Mouse (Mus musculus): ENCODE results near the gene Tecta. TPM values are rescaled to one million over a fixed set of nuclear protein-coding genes. Genes with fewer than 3 reads are reported as not detected.

Gene Tecta
- 0.29 and 0.45 TPM in 2 replicates for polyA plus RNA-seq (2014; fragmentation: Nextera tagmentation; extraction: Ambion mirVana)

DNA sequence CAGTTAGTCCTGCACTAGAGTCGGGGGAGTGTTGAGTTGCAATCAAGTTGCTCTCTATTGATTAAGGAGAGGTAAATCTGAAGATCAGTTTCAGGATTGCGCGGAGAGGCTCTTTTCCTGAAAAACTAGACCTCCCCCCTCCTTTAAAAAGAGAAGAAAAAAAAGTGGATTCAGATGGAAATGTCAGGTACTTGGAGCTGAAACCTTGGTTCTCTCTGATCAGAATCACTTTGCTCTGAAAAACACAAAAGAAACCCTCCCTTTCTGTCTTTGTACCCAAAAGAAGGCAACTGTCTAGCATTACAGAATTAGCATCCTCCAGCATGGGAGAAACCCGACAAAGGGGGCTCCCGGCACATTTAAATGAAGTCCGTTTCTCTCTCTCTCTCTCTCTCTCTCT is at the start of gene Tecta:
Gene Tecta (minus strand): TSS at position 101 of the 400 bp plus-strand sequence.
- peak; percentile 86 for DNase-seq (ENCODE audit: low spot score, missing footprints)
- Histone ChIP-seq H3K36me3 (ENCODE audit: control insufficient read depth, insufficient read depth, low read length) (no peaks in the 10 kb centered on the region), H3K4me1 (ENCODE audit: control insufficient read depth, insufficient read depth, low read length) (no peaks in the 10 kb centered on the region), H3K9ac (ENCODE audit: low read length) (no peak within 1 kb of the TSS), H3K4me2 (no peak within 1 kb of the TSS), H3K27me3 (ENCODE audit: control insufficient read depth, insufficient read depth, low read length) (no peaks in the 10 kb centered on the region; the same call in 1 of the 2 replicates), H3K4me3 (ENCODE audit: low read depth, low read length) (no peak within 1 kb of the TSS), H3K27ac (ENCODE audit: low read depth, low read length) (no peak within 1 kb of the TSS), H3K9me3 (ENCODE audit: control insufficient read depth, low read length) (no peaks in the 10 kb centered on the region)
- ATAC-seq (ENCODE audit: low FRiP score): no peak
- WGBS: 44% methylated on average over 6 of the region's 6 CpGs

DNA sequence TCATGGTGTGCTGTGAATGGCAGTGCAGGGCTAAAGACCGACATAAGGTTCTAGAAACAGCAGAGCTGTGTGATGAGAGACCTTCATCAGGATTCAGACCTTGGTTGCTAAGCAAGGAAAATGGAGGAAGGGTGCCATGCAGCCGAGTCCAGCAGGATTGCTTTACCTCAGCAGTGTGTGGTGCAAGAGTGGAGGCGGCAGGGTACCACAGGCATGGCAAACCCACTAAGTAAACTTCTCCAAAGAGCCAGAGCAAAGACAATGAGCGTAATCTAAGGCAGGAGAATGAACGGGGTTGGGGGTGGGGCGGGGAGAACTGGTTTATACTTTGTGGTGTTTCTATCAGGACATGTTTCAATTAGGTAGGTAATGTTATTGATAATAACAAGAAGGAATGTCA is 49.3 kb upstream of the Tecta start:
- Histone ChIP-seq H3K36me3 (ENCODE audit: control insufficient read depth, insufficient read depth, low read length) (no peaks in the 10 kb centered on the region), H3K4me2 (no peak overlapping the region), H3K4me1 (ENCODE audit: control insufficient read depth, insufficient read depth, low read length) (no peaks in the 10 kb centered on the region), H3K9ac (ENCODE audit: low read length) (no peak overlapping the region), H3K4me3 (ENCODE audit: low read depth, low read length) (no peak overlapping the region), H3K9me3 (ENCODE audit: control insufficient read depth, low read length) (no peaks in the 10 kb centered on the region), H3K27me3 (ENCODE audit: control insufficient read depth, insufficient read depth, low read length) (no peaks in the 10 kb centered on the region), H3K27ac (ENCODE audit: low read depth, low read length) (no peak overlapping the region)
- DNase-seq (ENCODE audit: low spot score, missing footprints): no peak
- 87% methylated on average over 6 of the region's 6 CpGs for WGBS
- no peak for ATAC-seq (ENCODE audit: low FRiP score)

DNA sequence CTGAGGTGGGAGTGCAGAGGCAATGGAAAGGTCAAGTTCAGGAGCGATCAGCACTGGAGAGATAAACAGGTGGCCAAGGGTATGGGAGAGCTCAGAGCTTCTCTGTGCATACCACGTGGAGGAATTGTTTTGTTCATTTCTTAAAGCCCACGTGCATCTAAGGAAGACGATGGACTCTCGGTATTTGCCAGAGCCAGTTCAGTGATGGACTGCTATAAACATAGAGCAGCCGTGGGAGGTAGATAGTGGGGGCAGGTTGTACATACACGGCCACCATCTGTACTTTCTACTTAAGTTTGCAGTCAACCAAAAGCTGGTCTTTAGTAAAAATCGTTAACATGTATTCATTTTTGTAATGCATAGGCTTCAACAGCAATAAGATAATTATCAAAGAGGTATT is 42.4 kb upstream of the Tecta start:
- Histone ChIP-seq H3K27ac (ENCODE audit: low read depth, low read length) (no peak overlapping the region), H3K4me3 (ENCODE audit: low read depth, low read length) (no peak overlapping the region), H3K9ac (ENCODE audit: low read length) (no peak overlapping the region), H3K4me2 (no peak overlapping the region), H3K27me3 (ENCODE audit: control insufficient read depth, insufficient read depth, low read length) (no peaks in the 10 kb centered on the region), H3K9me3 (ENCODE audit: control insufficient read depth, low read length) (no peaks in the 10 kb centered on the region), H3K36me3 (ENCODE audit: control insufficient read depth, insufficient read depth, low read length) (0 out of 2 replicates have a peak, but pooled peaks cover 11% of the 10 kb centered on the region), H3K4me1 (ENCODE audit: control insufficient read depth, insufficient read depth, low read length) (no peaks in the 10 kb centered on the region)
- no peak for ATAC-seq (ENCODE audit: low FRiP score)
- WGBS: 94% methylated on average over 8 of the region's 8 CpGs
- DNase-seq (ENCODE audit: low spot score, missing footprints): no peak

DNA sequence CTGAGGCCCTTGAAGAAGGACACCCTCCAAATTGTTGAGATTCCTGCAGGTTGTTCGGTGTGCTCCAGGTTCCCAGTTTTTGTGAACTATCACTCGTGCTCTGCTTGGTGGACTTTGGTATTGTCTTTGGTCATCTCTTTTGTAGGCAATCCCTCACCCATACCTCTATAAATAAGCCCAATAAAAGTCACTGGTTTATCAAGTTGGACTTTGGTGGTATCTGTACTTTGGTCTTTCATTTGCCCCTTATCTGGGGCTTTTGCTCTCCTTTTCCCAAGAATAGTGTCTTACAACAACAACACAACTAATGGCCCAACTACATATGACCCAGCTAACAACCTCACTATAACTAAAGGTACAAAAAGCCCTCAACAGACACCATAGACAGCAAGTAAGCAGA is 41.5 kb upstream of the Tecta start:
- DNase-seq (ENCODE audit: low spot score, missing footprints): no peak
- no peaks in the 10 kb centered on the region for H3K27me3 ChIP-seq (ENCODE audit: control insufficient read depth, insufficient read depth, low read length)
- H3K27ac ChIP-seq (ENCODE audit: low read depth, low read length): no peak overlapping the region
- peaks cover 15% of the 10 kb centered on the region; the same call in 1 of the 2 replicates for H3K36me3 ChIP-seq (ENCODE audit: control insufficient read depth, insufficient read depth, low read length)
- H3K4me2 ChIP-seq: no peak overlapping the region
- no peak overlapping the region for H3K4me3 ChIP-seq (ENCODE audit: low read depth, low read length)
- no peaks in the 10 kb centered on the region for H3K9me3 ChIP-seq (ENCODE audit: control insufficient read depth, low read length)
- no peak overlapping the region for H3K9ac ChIP-seq (ENCODE audit: low read length)
- 95% methylated on average over 2 of the region's 2 CpGs for WGBS
- H3K4me1 ChIP-seq (ENCODE audit: control insufficient read depth, insufficient read depth, low read length): no peaks in the 10 kb centered on the region
- no peak for ATAC-seq (ENCODE audit: low FRiP score)

DNA sequence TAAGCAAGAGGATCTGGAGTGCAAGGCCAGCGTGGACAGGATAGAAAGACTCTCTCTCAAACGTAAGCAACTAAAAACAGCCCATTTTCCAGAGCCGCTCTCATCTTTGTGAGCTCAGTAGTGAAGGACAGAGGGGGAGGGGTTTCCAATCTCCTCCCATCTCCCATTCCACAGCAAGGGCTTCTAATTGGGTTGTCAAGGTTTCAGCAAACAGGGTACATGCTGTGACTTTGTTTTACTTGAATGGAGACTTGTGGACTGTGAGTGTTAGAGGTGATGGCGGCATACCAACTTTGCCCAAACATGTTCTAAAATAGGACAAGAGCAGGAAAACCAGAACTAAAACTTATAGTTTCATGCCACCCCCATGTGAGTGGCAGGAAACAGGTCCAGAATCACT is 39.7 kb upstream of the Tecta start:
- 34% methylated on average over 4 of the region's 4 CpGs for WGBS
- H3K4me3 ChIP-seq (ENCODE audit: low read depth, low read length): no peak overlapping the region
- H3K4me2 ChIP-seq: no peak overlapping the region
- no peak for DNase-seq (ENCODE audit: low spot score, missing footprints)
- no peak overlapping the region for H3K9ac ChIP-seq (ENCODE audit: low read length)
- no peaks in the 10 kb centered on the region for H3K27me3 ChIP-seq (ENCODE audit: control insufficient read depth, insufficient read depth, low read length)
- H3K4me1 ChIP-seq (ENCODE audit: control insufficient read depth, insufficient read depth, low read length): no peaks in the 10 kb centered on the region
- no peaks in the 10 kb centered on the region for H3K9me3 ChIP-seq (ENCODE audit: control insufficient read depth, low read length)
- H3K36me3 ChIP-seq (ENCODE audit: control insufficient read depth, insufficient read depth, low read length): peaks cover 15% of the 10 kb centered on the region; the same call in 1 of the 2 replicates
- no peak overlapping the region for H3K27ac ChIP-seq (ENCODE audit: low read depth, low read length)
- no peak for ATAC-seq (ENCODE audit: low FRiP score)

DNA sequence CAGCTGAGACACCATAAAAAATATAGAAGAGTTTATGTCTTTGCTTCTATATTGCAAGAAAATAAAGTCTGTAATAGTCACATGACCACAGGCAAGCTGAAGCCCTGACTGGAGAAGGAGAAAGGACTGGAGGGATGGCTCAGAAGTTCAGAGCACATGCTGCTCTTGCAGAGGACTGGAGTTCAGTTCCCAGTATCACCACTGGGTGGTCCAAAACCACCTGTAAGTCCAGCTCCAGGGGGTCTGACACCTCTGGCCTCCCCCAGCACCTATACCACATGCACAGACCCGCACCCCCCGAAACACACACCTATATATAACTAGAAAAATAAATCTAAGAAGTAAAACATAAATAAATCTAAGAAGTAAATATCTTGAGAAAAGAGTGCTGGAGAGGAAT is 32.4 kb upstream of the Tecta start:
- Histone ChIP-seq H3K9ac (ENCODE audit: low read length) (no peak overlapping the region), H3K4me1 (ENCODE audit: control insufficient read depth, insufficient read depth, low read length) (peaks cover 6% of the 10 kb centered on the region), H3K27me3 (ENCODE audit: control insufficient read depth, insufficient read depth, low read length) (no peaks in the 10 kb centered on the region), H3K4me3 (ENCODE audit: low read depth, low read length) (no peak overlapping the region), H3K4me2 (no peak overlapping the region), H3K9me3 (ENCODE audit: control insufficient read depth, low read length) (no peaks in the 10 kb centered on the region), H3K27ac (ENCODE audit: low read depth, low read length) (no peak overlapping the region), H3K36me3 (ENCODE audit: control insufficient read depth, insufficient read depth, low read length) (peaks cover 8% of the 10 kb centered on the region; the same call in 1 of the 2 replicates)
- ATAC-seq (ENCODE audit: low FRiP score) (no peak), DNase-seq (ENCODE audit: low spot score, missing footprints) (no peak)
- 89% methylated on average over 2 of the region's 2 CpGs for WGBS

DNA sequence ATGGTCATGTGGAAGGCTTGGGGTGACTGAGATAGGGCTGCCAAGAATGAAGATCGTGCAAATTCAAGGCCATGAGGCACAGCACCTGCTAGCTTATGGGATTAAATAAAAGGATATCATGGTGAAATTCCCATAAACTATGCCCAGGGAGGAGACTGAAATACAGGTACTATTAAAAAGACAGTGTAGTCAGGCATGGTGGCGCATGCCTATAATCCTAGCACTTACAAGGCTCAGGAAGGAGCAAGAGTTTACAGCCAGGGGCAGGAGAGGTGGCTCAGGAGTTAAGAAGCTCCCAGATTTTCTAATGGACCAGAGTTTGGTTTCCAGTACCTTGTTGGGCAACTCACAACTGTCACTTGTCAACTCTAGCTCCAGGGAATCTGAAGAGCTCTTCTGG is 31.9 kb upstream of the Tecta start:
- no peaks in the 10 kb centered on the region for H3K9me3 ChIP-seq (ENCODE audit: control insufficient read depth, low read length)
- WGBS: 91% methylated on average over 2 of the region's 2 CpGs
- peaks cover 11% of the 10 kb centered on the region for H3K4me1 ChIP-seq (ENCODE audit: control insufficient read depth, insufficient read depth, low read length)
- H3K27ac ChIP-seq (ENCODE audit: low read depth, low read length): no peak overlapping the region
- no peak overlapping the region for H3K4me3 ChIP-seq (ENCODE audit: low read depth, low read length)
- no peaks in the 10 kb centered on the region for H3K27me3 ChIP-seq (ENCODE audit: control insufficient read depth, insufficient read depth, low read length)
- H3K36me3 ChIP-seq (ENCODE audit: control insufficient read depth, insufficient read depth, low read length): peaks cover 5% of the 10 kb centered on the region; the same call in 1 of the 2 replicates
- DNase-seq (ENCODE audit: low spot score, missing footprints): no peak
- no peak overlapping the region for H3K4me2 ChIP-seq
- no peak overlapping the region for H3K9ac ChIP-seq (ENCODE audit: low read length)
- no peak for ATAC-seq (ENCODE audit: low FRiP score)

DNA sequence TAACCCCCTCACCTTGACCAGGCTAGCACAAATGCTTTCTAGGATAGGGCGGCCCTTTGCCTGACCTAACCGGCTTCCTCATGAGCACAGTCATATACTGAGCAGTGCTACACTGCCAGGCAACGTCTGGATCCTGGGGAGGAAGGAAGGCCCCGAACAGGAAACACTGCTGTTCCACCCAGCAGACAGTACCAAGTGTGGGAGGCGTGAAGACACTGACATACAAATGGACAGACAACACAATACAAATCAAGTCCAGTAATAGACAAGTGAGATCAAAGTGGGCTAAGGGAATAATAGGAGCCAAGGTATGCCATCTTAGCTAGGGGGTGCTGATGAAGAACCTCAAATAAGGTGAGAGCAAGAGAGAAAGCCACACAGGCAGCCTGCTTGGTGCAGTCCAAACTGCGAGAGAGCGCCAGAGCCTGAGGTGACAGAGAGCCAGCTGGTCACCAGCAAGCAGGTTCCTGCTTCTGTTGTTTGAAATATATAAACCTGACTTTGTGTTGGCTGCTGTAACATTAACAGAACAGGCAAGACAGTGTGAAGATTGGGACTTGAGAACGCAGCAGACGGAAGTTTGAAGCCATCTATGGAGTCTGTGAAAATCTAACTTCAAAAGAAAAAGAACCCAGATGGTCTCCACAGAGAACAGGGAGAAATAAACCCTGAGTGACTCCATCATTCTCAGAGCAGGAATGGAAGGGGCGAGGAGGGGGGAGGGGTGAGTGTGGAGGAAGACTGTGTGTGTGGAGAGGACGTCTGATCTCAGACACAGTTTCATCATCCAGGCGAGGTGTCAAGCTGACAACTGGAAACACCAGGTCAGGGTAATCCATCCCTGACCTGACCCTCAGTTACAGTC is 28.6 kb upstream of the Tecta start:
- Histone ChIP-seq H3K9ac (ENCODE audit: low read length) (no peak overlapping the region), H3K27me3 (ENCODE audit: control insufficient read depth, insufficient read depth, low read length) (no peaks in the 10 kb centered on the region), H3K4me3 (ENCODE audit: low read depth, low read length) (no peak overlapping the region), H3K4me2 (no peak overlapping the region), H3K4me1 (ENCODE audit: control insufficient read depth, insufficient read depth, low read length) (peaks cover 14% of the 10 kb centered on the region), H3K9me3 (ENCODE audit: control insufficient read depth, low read length) (no peaks in the 10 kb centered on the region), H3K36me3 (ENCODE audit: control insufficient read depth, insufficient read depth, low read length) (peaks cover 4% of the 10 kb centered on the region; the same call in 1 of the 2 replicates), H3K27ac (ENCODE audit: low read depth, low read length) (no peak overlapping the region)
- ATAC-seq (ENCODE audit: low FRiP score) (no peak), DNase-seq (ENCODE audit: low spot score, missing footprints) (no peak)
- 82% methylated on average over 12 of the region's 12 CpGs for WGBS

DNA sequence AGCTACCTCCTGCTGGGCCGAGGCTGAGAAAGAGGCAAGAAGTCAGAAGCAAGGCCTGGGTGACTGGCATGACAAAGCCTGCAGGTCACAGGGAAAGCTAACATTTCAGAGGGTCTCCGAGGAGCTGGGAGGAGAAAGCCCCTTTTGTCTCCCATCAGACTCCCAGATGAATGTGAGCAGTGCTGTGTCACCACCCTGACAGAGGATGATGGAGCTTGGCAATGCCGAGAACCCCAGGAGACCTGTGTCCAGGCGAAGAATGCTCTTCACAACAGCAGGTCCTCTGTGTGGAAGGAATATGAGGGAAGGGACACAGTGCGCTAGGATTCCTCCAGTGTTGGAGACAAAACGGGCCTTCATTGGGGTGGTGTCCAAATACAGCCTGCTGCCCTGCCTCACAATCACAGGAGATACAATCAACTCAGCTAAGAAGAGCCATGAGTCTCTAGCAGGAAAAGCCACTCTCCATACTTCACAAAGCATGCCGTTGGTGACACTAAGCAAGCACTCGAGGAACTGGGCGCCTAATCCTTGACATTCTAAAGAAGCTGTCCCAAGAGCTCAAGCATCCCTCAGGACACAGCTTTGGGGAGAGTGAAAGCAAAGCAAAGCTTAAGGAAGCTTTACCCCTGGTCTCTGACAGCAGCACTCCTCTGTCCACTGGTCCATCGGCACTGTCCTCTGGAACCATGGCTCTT is 27.1 kb upstream of the Tecta start:
- H3K27ac ChIP-seq (ENCODE audit: low read depth, low read length): peak overlapping the region; percentile 40; the same call in 1 of the 2 replicates
- 22% methylated on average over 10 of the region's 10 CpGs for WGBS
- 0 out of 2 replicates have a peak, but pooled peaks have one; percentile 19 for ATAC-seq (ENCODE audit: low FRiP score)

More for the DNA sequence above, 27.1 kb upstream of the Tecta start:
- Histone ChIP-seq H3K9me3 (ENCODE audit: control insufficient read depth, low read length) (no peaks in the 10 kb centered on the region), H3K4me1 (ENCODE audit: control insufficient read depth, insufficient read depth, low read length) (peaks cover 14% of the 10 kb centered on the region), H3K9ac (ENCODE audit: low read length) (no peak overlapping the region), H3K4me3 (ENCODE audit: low read depth, low read length) (no peak overlapping the region), H3K27me3 (ENCODE audit: control insufficient read depth, insufficient read depth, low read length) (no peaks in the 10 kb centered on the region), H3K36me3 (ENCODE audit: control insufficient read depth, insufficient read depth, low read length) (peaks cover 6% of the 10 kb centered on the region), H3K4me2 (no peak overlapping the region)
- DNase-seq (ENCODE audit: low spot score, missing footprints): no peak

Data from midbrain, embryonic 11.5 days (tissue).